Mouse (Mus musculus): ENCODE measurements around the gene Sh3glb2. TPM values are rescaled to one million over a fixed set of nuclear protein-coding genes. Genes with fewer than 3 reads are reported as not detected.

Sh3glb2 gene
- 1.8 TPM for polyA plus RNA-seq (2014; fragmentation: Illumina TruSeq; extraction: RNeasy Lipid Tissue Mini Kit (QIAGEN cat#74804); ENCODE audit: low read depth, low replicate concordance)

GRCm38 (mm10) chr2:30358533-30359531 is at the start of gene Sh3glb2:
TSS of gene Sh3glb2 (minus strand) at chr2:30359337.

GRCm38 (mm10) chr2:30392114-30392576 is 33.0 kb upstream of the Sh3glb2 start, which contains the start of gene Dolpp1:
TSS of gene Dolpp1 (plus strand) at chr2:30392254.

GRCm38 (mm10) chr2:30363773-30364650 is 4.9 kb upstream of the Sh3glb2 start, which contains the start of gene Miga2:
TSS of gene Miga2 (plus strand) at chr2:30364233.

Other genes starting within 250 kb of the Sh3glb2 start
- gene Zer1, start 234.8 kb downstream of the Sh3glb2 start, polyA plus RNA-seq (2014; fragmentation: Illumina TruSeq; extraction: RNeasy Lipid Tissue Mini Kit (QIAGEN cat#74804); ENCODE audit: low read depth, low replicate concordance): 2.0 TPM
- gene Tbc1d13, start 225.6 kb downstream of the Sh3glb2 start, polyA plus RNA-seq (2014; fragmentation: Illumina TruSeq; extraction: RNeasy Lipid Tissue Mini Kit (QIAGEN cat#74804); ENCODE audit: low read depth, low replicate concordance): 6.5 TPM
- 0.64 TPM for gene Endog, start 187.8 kb downstream of the Sh3glb2 start, polyA plus RNA-seq (2014; fragmentation: Illumina TruSeq; extraction: RNeasy Lipid Tissue Mini Kit (QIAGEN cat#74804); ENCODE audit: low read depth, low replicate concordance)
- 0.53 TPM for gene Spout1, start 180.9 kb downstream of the Sh3glb2 start, polyA plus RNA-seq (2014; fragmentation: Illumina TruSeq; extraction: RNeasy Lipid Tissue Mini Kit (QIAGEN cat#74804); ENCODE audit: low read depth, low replicate concordance)
- gene Kyat1, start 153.5 kb downstream of the Sh3glb2 start, polyA plus RNA-seq (2014; fragmentation: Illumina TruSeq; extraction: RNeasy Lipid Tissue Mini Kit (QIAGEN cat#74804); ENCODE audit: low read depth, low replicate concordance): 13.5 TPM
- gene Lrrc8a, start 121.6 kb downstream of the Sh3glb2 start, polyA plus RNA-seq (2014; fragmentation: Illumina TruSeq; extraction: RNeasy Lipid Tissue Mini Kit (QIAGEN cat#74804); ENCODE audit: low read depth, low replicate concordance): 3.3 TPM
- gene Gm28035, start 118.8 kb downstream of the Sh3glb2 start, polyA plus RNA-seq (2014; fragmentation: Illumina TruSeq; extraction: RNeasy Lipid Tissue Mini Kit (QIAGEN cat#74804); ENCODE audit: low read depth, low replicate concordance): 0.26 TPM
- 72.7 TPM for gene Phyhd1, start 93.1 kb downstream of the Sh3glb2 start, polyA plus RNA-seq (2014; fragmentation: Illumina TruSeq; extraction: RNeasy Lipid Tissue Mini Kit (QIAGEN cat#74804); ENCODE audit: low read depth, low replicate concordance)
- not detected for gene Gm28038, start 78.3 kb downstream of the Sh3glb2 start, polyA plus RNA-seq (2014; fragmentation: Illumina TruSeq; extraction: RNeasy Lipid Tissue Mini Kit (QIAGEN cat#74804); ENCODE audit: low read depth, low replicate concordance)
- 5.8 TPM for gene Dolk, start 73.0 kb downstream of the Sh3glb2 start, polyA plus RNA-seq (2014; fragmentation: Illumina TruSeq; extraction: RNeasy Lipid Tissue Mini Kit (QIAGEN cat#74804); ENCODE audit: low read depth, low replicate concordance)
- gene Nup188, start 72.9 kb downstream of the Sh3glb2 start, polyA plus RNA-seq (2014; fragmentation: Illumina TruSeq; extraction: RNeasy Lipid Tissue Mini Kit (QIAGEN cat#74804); ENCODE audit: low read depth, low replicate concordance): 1.1 TPM
- 2.6 TPM for gene Miga2, start 4.9 kb upstream of the Sh3glb2 start, polyA plus RNA-seq (2014; fragmentation: Illumina TruSeq; extraction: RNeasy Lipid Tissue Mini Kit (QIAGEN cat#74804); ENCODE audit: low read depth, low replicate concordance)
- gene Dolpp1, start 32.9 kb upstream of the Sh3glb2 start, polyA plus RNA-seq (2014; fragmentation: Illumina TruSeq; extraction: RNeasy Lipid Tissue Mini Kit (QIAGEN cat#74804); ENCODE audit: low read depth, low replicate concordance): 1.2 TPM
- gene Crat, start 56.5 kb upstream of the Sh3glb2 start, polyA plus RNA-seq (2014; fragmentation: Illumina TruSeq; extraction: RNeasy Lipid Tissue Mini Kit (QIAGEN cat#74804); ENCODE audit: low read depth, low replicate concordance): 7.4 TPM
- gene Ptpa, start 56.7 kb upstream of the Sh3glb2 start, polyA plus RNA-seq (2014; fragmentation: Illumina TruSeq; extraction: RNeasy Lipid Tissue Mini Kit (QIAGEN cat#74804); ENCODE audit: low read depth, low replicate concordance): 3.8 TPM
- not detected for gene Ier5l, start 114.9 kb upstream of the Sh3glb2 start, polyA plus RNA-seq (2014; fragmentation: Illumina TruSeq; extraction: RNeasy Lipid Tissue Mini Kit (QIAGEN cat#74804); ENCODE audit: low read depth, low replicate concordance)
- gene Cstad, start 235.7 kb upstream of the Sh3glb2 start, polyA plus RNA-seq (2014; fragmentation: Illumina TruSeq; extraction: RNeasy Lipid Tissue Mini Kit (QIAGEN cat#74804); ENCODE audit: low read depth, low replicate concordance): not detected

Data from liver, adult 10 weeks (tissue).